In genomic region chr1:109984776-109985175, GRCm38 (mm10) we compare ENCODE assay signal across 16 mouse cellular contexts. TPM values are rescaled to one million over a fixed set of nuclear protein-coding genes. Genes with fewer than 3 reads are reported as not detected.
A peak's percentile ranks its signal among the peaks of the same experiment; 100 is the strongest.
DNase-seq lines count a peak whose midpoint lies in the region; ATAC-seq lines count a peak whose summit lies in the region.
"Had no signal": no experiment of that assay in that cellular context is flagged by ENCODE, and none has a peak within 500 bp of the region (broad histone marks: within the 10 kb centered on the region; RNA-seq: fewer than 3 reads in every experiment).

No protein-coding gene starts in this region.

- peaks cover 9% of the 10 kb centered on the region; the same call in 1 of the 2 replicates for H3K27me3 ChIP-seq in hindbrain, embryonic 10.5 days (ENCODE audit: insufficient read depth, poor library complexity, severe bottlenecking)
- H3K27me3 ChIP-seq in hindbrain, embryonic 11.5 days (ENCODE audit: control insufficient read depth, insufficient read depth, low read length) = no peaks in the 10 kb centered on the region
- no peaks in the 10 kb centered on the region for H3K27me3 ChIP-seq in forebrain, embryonic 14.5 days (replicated peaks; ENCODE audit: control insufficient read depth, insufficient read depth, low read length)
- peaks cover 3% of the 10 kb centered on the region; the same call in 1 of the 2 replicates for H3K27me3 ChIP-seq in midbrain, embryonic 10.5 days (ENCODE audit: low read depth, poor library complexity, severe bottlenecking)
- H3K27me3 ChIP-seq in neural tube, embryonic 14.5 days (ENCODE audit: control insufficient read depth, insufficient read depth, low read length) = no peaks in the 10 kb centered on the region
- peaks cover 23% of the 10 kb centered on the region for H3K27me3 ChIP-seq in liver, embryonic 12.5 days (replicated peaks)

- H3K9ac ChIP-seq in hindbrain, embryonic 11.5 days (ENCODE audit: low read depth, low read length) = no peak overlapping the region
- no peak overlapping the region for H3K9ac ChIP-seq in forebrain, embryonic 14.5 days (ENCODE audit: low read length)
- H3K9ac ChIP-seq in neural tube, embryonic 14.5 days (replicated peaks; ENCODE audit: low read depth, low read length) = no peak overlapping the region
- H3K9ac ChIP-seq in liver, embryonic 12.5 days = no peak overlapping the region
- H3K9ac ChIP-seq: liver, embryonic 15.5 days had no signal

- DNase-seq in hindbrain, embryonic 10.5 days (ENCODE audit: low spot score) = no peak
- no peak for DNase-seq in hindbrain, embryonic 11.5 days (ENCODE audit: low spot score)
- DNase-seq in forebrain, embryonic 14.5 days (ENCODE audit: low spot score) = no peak
- no peak for DNase-seq in midbrain, embryonic 10.5 days (ENCODE audit: low spot score)
- DNase-seq in embryo, embryonic 9.5 days (ENCODE audit: extremely low spot score) = no peak
- no peak for DNase-seq in kidney, adult 18-20 months
- DNase-seq: adrenal gland, adult 8-10 months; heart, adult 18-20 months; kidney, postnatal 14 days; lung, postnatal 36 days; thymus, postnatal 25 days had no signal

- whole genome bisulfite sequencing in hindbrain, embryonic 10.5 days = 40% methylated on average over 3 of the region's 3 CpGs
- WGBS in hindbrain, embryonic 11.5 days = 41% methylated on average over 3 of the region's 3 CpGs
- WGBS in forebrain, embryonic 14.5 days = 11% methylated on average over 3 of the region's 3 CpGs
- WGBS in midbrain, embryonic 10.5 days = 63% methylated on average over 3 of the region's 3 CpGs
- 22% methylated on average over 3 of the region's 3 CpGs for WGBS in neural tube, embryonic 14.5 days
- 56% methylated on average over 3 of the region's 3 CpGs for WGBS in liver, embryonic 12.5 days (ENCODE audit: insufficient replicate concordance)

- no peaks in the 10 kb centered on the region for H3K9me3 ChIP-seq in hindbrain, embryonic 10.5 days
- H3K9me3 ChIP-seq in hindbrain, embryonic 11.5 days (ENCODE audit: control insufficient read depth, low read length) = no peaks in the 10 kb centered on the region
- H3K9me3 ChIP-seq in forebrain, embryonic 14.5 days (replicated peaks; ENCODE audit: control insufficient read depth, low read length) = no peaks in the 10 kb centered on the region
- H3K9me3 ChIP-seq in midbrain, embryonic 10.5 days (replicated peaks) = no peaks in the 10 kb centered on the region
- H3K9me3 ChIP-seq in neural tube, embryonic 14.5 days (ENCODE audit: control insufficient read depth, low read length) = no peaks in the 10 kb centered on the region
- no peaks in the 10 kb centered on the region for H3K9me3 ChIP-seq in liver, embryonic 12.5 days (replicated peaks)
- H3K9me3 ChIP-seq: liver, embryonic 15.5 days had no signal

- no peak overlapping the region for H3K27ac ChIP-seq in hindbrain, embryonic 10.5 days
- no peak overlapping the region for H3K27ac ChIP-seq in hindbrain, embryonic 11.5 days (ENCODE audit: low read depth, low read length)
- H3K27ac ChIP-seq in forebrain, embryonic 14.5 days (ENCODE audit: low read depth, low read length) = no peak overlapping the region
- H3K27ac ChIP-seq in midbrain, embryonic 10.5 days (replicated peaks) = no peak overlapping the region
- H3K27ac ChIP-seq in neural tube, embryonic 14.5 days (ENCODE audit: low read depth, low read length) = no peak overlapping the region; the same call in 1 of the 2 replicates
- no peak overlapping the region for H3K27ac ChIP-seq in liver, embryonic 12.5 days
- H3K27ac ChIP-seq: liver, embryonic 15.5 days had no signal

- H3K36me3 ChIP-seq in hindbrain, embryonic 10.5 days = no peaks in the 10 kb centered on the region
- H3K36me3 ChIP-seq in hindbrain, embryonic 11.5 days (ENCODE audit: control insufficient read depth, insufficient read depth, low read length) = no peaks in the 10 kb centered on the region
- H3K36me3 ChIP-seq in forebrain, embryonic 14.5 days (ENCODE audit: control insufficient read depth, insufficient read depth, low read length) = no peaks in the 10 kb centered on the region
- no peaks in the 10 kb centered on the region for H3K36me3 ChIP-seq in midbrain, embryonic 10.5 days
- H3K36me3 ChIP-seq in neural tube, embryonic 14.5 days (ENCODE audit: control insufficient read depth, insufficient read depth, low read length) = no peaks in the 10 kb centered on the region
- H3K36me3 ChIP-seq in liver, embryonic 12.5 days = no peaks in the 10 kb centered on the region
- H3K36me3 ChIP-seq: liver, embryonic 15.5 days had no signal

- no peak overlapping the region for H3K4me2 ChIP-seq in hindbrain, embryonic 11.5 days (replicated peaks; ENCODE audit: low read depth, low read length)
- H3K4me2 ChIP-seq in forebrain, embryonic 14.5 days (ENCODE audit: low read length) = peak overlapping the region; percentile 39; the same call in 1 of the 2 replicates
- H3K4me2 ChIP-seq in neural tube, embryonic 14.5 days (ENCODE audit: low read depth, low read length) = peak overlapping the region; percentile 33
- no peak overlapping the region for H3K4me2 ChIP-seq in liver, embryonic 12.5 days
- H3K4me2 ChIP-seq: liver, embryonic 15.5 days had no signal

- no peak for ATAC-seq in hindbrain, embryonic 11.5 days (ENCODE audit: low FRiP score)
- ATAC-seq in forebrain, embryonic 14.5 days = no peak
- ATAC-seq in neural tube, embryonic 14.5 days (ENCODE audit: low read depth) = no peak
- ATAC-seq in liver, embryonic 12.5 days = no peak
- ATAC-seq: intestine, embryonic 16.5 days had no signal

- 0 out of 2 replicates have a peak overlapping the region, but pooled peaks have one; percentile 13 for H3K4me3 ChIP-seq in hindbrain, embryonic 10.5 days
- H3K4me3 ChIP-seq in hindbrain, embryonic 11.5 days (ENCODE audit: low read depth, low read length) = no peak overlapping the region
- H3K4me3 ChIP-seq in forebrain, embryonic 14.5 days (ENCODE audit: low read depth, low read length) = peak overlapping the region; percentile 15
- peak overlapping the region; percentile 4; the same call in 1 of the 2 replicates for H3K4me3 ChIP-seq in midbrain, embryonic 10.5 days
- peak overlapping the region; percentile 26 for H3K4me3 ChIP-seq in neural tube, embryonic 14.5 days (ENCODE audit: low read depth, low read length)
- H3K4me3 ChIP-seq in liver, embryonic 12.5 days = no peak overlapping the region
- H3K4me3 ChIP-seq: liver, embryonic 15.5 days had no signal

- peaks cover 30% of the 10 kb centered on the region for H3K4me1 ChIP-seq in hindbrain, embryonic 10.5 days (replicated peaks)
- no peaks in the 10 kb centered on the region for H3K4me1 ChIP-seq in hindbrain, embryonic 11.5 days (replicated peaks; ENCODE audit: control insufficient read depth, insufficient read depth, low read length)
- H3K4me1 ChIP-seq in forebrain, embryonic 14.5 days (ENCODE audit: control insufficient read depth, insufficient read depth, low read length) = peaks cover 6% of the 10 kb centered on the region; the same call in 1 of the 2 replicates
- H3K4me1 ChIP-seq in midbrain, embryonic 10.5 days = peaks cover 28% of the 10 kb centered on the region
- no peaks in the 10 kb centered on the region for H3K4me1 ChIP-seq in neural tube, embryonic 14.5 days (ENCODE audit: control insufficient read depth, insufficient read depth, low read length)
- H3K4me1 ChIP-seq in liver, embryonic 12.5 days = no peaks in the 10 kb centered on the region
- H3K4me1 ChIP-seq: liver, embryonic 15.5 days had no signal

RNA-seq across cellular contexts. Expression of gene Cdh7, which starts 2.5 kb away (rescaled TPM):
- 1.9 and 2.0 TPM in 2 replicates for polyA plus RNA-seq in hindbrain, embryonic 10.5 days (2016; fragmentation: Nextera tagmentation; extraction: Ambion mirVana)
- polyA plus RNA-seq in hindbrain, embryonic 11.5 days (2014; fragmentation: Nextera tagmentation; extraction: Ambion mirVana) = 3.1 and 3.4 TPM in 2 replicates
- polyA plus RNA-seq in forebrain, embryonic 14.5 days (2014; fragmentation: Nextera tagmentation; extraction: Ambion mirVana) = 7.7 and 12.4 TPM in 2 replicates
- polyA plus RNA-seq in midbrain, embryonic 10.5 days (2016; fragmentation: Nextera tagmentation; extraction: Ambion mirVana) = 3.1 and 3.6 TPM in 2 replicates
- polyA plus RNA-seq in neural tube, embryonic 14.5 days (2014; fragmentation: Nextera tagmentation; extraction: Ambion mirVana) = 22.4 and 25.6 TPM in 2 replicates
- polyA plus RNA-seq in liver, embryonic 12.5 days (2016; fragmentation: Nextera tagmentation; extraction: Ambion mirVana) = 0.11 TPM in 1 of 2 replicates, not detected in the other
- polyA plus RNA-seq: heart, postnatal 0 days; liver, embryonic 15.5 days had no signal

Comparison
In these comparisons a context has a peak if more than half of its experiments do, and no peak if none do; other contexts are left out.
1. H3K4me3 ChIP-seq: peak in hindbrain, embryonic 10.5 days (single experiment), forebrain, embryonic 14.5 days (single experiment), midbrain, embryonic 10.5 days (single experiment) and neural tube, embryonic 14.5 days (single experiment); none in hindbrain, embryonic 11.5 days (single experiment) and liver, embryonic 12.5 days (single experiment).
2. H3K4me2 ChIP-seq: peak in forebrain, embryonic 14.5 days (single experiment) and neural tube, embryonic 14.5 days (single experiment); none in hindbrain, embryonic 11.5 days (single experiment) and liver, embryonic 12.5 days (single experiment).